Mouse (Mus musculus) cerebellum, postnatal 14 days (tissue): ENCODE results near the gene 4930402K13Rik.
A peak's percentile ranks its signal among the peaks of the same experiment; 100 is the strongest.
"Not testable (repeated sequence)": the region's sequence is repeated elsewhere in the genome, so short reads cannot be mapped to it uniquely, and the experiment has no call there.

Experiments used
- DNase-seq, 2 experiments: peaks; one replicate each; pipeline ENCODE4 v3.0.0; 2021; ENCODE audit warnings: mixed read lengths in 2 of 2

Gene 4930402K13Rik

DNA sequence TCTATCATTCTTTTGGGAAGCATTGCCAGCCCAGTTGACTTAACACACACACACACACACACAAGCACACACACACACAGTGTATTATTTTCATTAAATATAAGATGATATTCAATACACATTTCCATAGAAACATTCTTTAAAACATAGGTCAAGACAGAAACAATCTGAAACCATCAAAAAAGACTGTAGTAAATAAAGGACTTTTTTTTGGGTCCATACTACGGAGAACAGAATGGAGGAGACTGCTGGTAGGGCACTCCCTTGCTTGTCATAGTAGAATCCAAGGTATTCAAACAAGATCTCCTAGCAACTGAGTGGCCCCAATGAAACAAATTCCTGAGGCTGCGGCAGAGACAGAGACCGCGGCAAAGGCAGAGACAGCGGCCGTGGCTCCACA, at the start of gene 4930402K13Rik:
Gene 4930402K13Rik, plus strand, starts transcription at position 301 of the 400 bp plus-strand sequence.
- no peak for DNase-seq

DNA sequence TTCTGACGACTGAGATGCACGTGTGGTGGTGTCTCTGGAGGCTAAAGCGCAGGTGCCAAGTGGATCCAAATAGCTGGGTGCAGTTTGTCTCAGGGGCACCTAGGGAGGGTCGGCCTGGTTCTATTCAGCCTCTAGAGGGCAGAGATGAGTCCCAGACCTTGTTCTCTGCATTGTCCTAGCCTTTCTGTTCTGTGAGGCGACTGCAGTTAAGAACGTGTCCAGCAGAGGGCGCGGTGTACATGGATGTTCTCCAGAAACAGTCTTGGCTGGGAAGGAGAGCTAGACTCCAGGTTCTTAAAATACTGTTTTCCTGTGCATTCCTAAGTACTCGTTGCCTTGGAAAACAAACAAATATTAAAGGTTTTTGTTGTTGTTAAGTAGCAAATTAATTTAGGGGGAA, 43.4 kb upstream of the 4930402K13Rik start:
- DNase-seq = peak; percentile 85 to 95

DNA sequence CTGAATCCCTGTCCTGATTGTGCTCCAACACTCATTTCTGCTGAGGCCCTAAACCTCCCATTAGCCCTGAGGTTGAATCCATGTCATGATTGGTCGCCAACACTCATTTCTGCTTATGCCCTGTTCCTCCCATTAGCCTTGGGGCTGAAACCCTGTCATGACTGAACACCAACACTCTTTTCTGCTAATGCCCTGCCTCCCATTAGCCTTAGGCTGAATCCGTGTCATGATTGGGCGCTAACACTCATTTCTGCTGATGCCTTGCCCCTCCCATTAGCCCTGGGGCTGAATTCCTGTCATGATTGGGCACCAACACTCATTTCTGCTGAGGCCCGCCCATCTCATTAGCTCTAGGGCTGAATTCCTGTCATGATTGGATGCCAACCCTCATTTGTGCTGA, 42.3 kb upstream of the 4930402K13Rik start:
- DNase-seq = no peak

DNA sequence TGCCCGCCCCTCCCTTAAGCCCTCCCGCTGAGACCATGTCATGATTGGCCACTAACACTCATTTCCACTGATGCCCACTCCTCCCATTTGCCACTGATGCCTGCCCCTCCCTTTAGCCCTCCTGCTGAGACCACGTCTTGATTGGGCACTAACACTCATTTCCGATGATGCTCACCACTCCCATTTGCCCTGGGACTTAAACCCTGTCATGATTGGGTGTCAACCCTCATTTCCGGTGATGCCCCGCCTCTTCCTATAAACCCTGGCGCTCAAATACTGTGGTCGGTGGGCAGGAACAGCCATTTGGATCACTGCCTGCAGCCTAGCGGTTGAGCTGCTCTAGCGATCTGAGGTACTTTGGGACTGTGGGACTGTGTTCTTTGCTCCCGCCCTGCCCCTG, 41.6 kb upstream of the 4930402K13Rik start, which contains the start of gene Fthl17f:
Gene Fthl17f, plus strand, starts transcription at position 301 of the 400 bp plus-strand sequence.
- not testable (repeated sequence) for DNase-seq

DNA sequence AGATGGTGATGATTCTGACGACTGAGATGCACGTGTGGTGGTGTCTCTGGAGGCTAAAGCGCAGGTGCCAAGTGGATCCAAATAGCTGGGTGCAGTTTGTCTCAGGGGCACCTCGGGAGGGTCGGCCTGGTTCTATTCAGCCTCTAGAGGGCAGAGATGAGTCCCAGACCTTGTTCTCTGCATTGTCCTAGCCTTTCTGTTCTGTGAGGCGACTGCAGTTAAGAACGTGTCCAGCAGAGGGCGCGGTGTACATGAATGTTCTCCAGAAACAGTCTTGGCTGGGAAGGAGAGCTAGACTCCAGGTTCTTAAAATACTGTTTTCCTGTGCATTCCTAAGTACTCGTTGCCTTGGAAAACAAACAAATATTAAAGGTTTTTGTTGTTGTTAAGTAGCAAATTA, 26.7 kb upstream of the 4930402K13Rik start:
- DNase-seq = peak; percentile 70 to 88

DNA sequence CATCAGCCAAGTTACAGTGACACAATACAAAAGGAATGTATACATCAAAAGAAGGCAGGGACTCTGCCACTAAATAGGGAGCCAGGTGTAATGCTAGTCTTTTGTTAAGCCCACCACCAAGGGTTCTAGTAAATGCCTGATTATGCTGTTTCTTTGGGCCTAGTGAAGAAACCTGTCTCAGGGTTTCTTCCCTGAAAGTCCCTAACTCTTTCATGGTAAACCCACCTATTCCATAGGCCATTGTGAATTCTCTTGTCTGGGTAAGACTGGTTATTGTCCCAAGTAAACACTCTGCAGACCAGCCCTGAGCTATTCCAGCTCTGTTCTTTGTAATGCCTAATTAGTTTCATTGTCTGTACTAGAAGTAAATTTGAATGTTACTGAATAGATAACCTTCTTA, 9.3 kb upstream of the 4930402K13Rik start:
- DNase-seq = not testable (repeated sequence)

DNA sequence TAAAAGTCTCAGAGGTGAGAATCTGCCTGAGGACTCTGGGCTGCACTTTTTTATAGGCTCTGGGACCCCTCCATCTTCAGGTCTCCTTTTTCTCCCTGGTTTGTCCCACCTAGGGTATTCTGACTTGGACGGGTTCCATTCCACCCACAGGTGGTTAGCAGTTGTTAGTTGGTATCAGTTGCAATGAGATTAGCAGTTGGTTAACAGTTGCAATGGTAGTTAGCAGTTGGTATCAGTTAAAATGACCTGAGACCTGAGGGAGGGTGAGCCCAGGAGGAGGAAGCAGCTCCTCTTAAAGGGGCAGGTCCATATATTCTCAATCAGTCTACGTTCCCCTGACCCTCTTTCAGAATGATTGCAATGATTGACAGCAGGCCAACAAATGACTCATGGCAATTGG, 6.0 kb downstream of the 4930402K13Rik start:
- DNase-seq = no peak

DNA sequence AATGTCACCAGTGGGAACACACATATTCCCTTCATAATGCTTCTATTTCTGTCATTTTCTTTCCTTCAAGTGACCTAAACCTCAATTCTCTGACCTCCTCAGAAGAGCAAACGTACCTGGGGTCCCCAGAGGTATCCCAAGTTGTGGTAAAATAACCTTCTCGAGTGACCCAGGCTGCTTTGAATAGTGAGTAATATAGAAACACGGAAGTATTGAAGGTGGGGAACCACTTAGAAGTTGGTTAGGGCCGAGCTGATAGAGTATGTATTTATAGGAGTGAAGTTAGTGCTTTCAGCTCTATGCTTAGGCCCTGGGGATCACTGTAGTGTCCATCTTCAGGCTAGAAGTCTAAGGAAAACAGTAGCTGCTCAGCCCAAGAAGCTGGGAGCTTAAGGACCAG, 20.6 kb downstream of the 4930402K13Rik start:
- no peak for DNase-seq

DNA sequence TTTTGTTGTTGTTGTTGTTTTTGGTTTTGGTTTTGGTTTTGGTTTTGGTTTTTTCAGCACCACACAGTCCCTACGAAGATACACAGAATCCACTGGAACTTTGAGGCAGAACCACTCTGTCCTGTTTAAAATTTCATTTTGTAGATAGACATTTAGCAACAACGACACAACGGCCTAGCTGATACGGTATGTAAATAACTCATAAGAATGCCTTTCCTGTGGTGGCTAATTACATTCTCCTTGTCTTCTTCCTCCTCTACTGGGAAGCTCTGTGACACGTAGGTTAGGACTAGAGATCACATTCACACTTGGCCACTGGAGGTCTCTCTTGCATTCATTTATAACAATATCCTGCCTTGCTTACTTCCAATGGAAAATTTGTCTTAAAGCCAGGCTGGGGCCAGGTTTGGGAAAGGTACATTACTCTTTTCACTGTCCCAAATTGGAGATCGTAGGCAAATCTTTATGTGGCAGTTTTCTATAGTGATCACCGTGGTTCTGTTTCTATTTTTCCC, 24.0 kb downstream of the 4930402K13Rik start:
- peak; percentile 45 to 58 for DNase-seq

DNA sequence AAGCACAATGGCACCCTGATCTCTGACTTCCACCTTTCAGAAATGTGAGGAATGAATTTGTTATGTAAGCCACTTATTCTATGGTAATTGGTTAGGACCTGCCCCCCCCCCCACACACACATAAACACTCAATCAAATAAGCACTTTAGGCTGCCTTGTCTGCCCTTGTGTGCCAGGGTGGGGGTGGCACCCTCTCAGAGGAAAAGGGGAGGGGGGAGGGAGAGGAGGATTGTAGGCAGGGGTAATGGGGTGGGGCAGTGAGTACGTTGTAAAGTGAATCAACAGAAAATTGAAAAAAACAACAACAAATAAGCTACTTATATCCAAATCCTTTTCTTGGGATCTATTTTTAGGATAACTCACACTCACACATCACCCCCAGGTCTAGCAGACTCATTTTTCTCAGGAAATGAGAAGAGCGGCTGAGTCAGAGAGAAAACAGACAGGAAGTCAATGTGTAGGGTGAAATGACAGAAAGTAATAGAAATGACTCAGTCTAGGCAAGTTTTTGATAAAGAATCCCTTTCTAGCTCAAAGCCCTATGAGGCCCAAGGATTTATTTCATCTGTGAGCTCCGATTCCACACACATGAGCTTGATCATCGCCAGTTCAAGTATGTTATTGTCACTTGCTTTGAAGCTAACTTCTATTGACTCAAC, 35.1 kb downstream of the 4930402K13Rik start:
- DNase-seq = no peak

DNA sequence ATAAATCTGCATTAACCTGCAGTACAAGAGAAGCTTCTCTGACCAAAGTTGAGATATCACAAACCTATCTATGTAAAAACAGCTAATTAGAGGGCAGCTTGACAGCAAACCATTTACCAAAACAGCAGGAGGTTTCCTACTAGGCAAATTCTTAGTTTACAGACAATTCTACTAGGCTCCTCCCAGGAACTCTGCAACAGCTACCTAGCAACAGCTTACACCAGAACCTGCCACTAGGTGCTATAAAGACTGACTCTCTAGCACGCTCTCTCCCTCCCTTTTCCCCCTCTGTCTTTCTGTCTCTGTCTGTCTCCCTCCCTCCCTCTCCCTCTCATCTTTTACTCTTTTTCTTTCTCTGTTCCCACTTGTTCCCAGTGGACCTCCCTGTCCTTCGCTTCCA, 38.3 kb downstream of the 4930402K13Rik start:
- no peak for DNase-seq
